Mouse (Mus musculus) neural tube, embryonic 11.5 days (tissue): ENCODE measurements around the gene Hoxc8. TPM values are rescaled to one million over a fixed set of nuclear protein-coding genes. Genes with fewer than 3 reads are reported as not detected.

Experiments
- ATAC-seq: fragments of 200-750 bp; cut with Nextera tagmentation; 2 replicates; pipeline ENCODE4 v1.8.0; 2017; ENCODE audit warnings: moderate number of reproducible peaks, mild to moderate bottlenecking, moderate TSS enrichment, moderate library complexity; ENCODE audit not compliant: insufficient read depth, low FRiP score, low TSS enrichment
- DNase-seq: peaks from one replicate; pipeline ENCODE4 v3.0.0-alpha.2; 2015; ENCODE audit warnings: low spot score
- H3K27ac ChIP-seq: fragments of 300-500 bp; sonication (generic); 2 replicates; pipeline ENCODE4 v1.5.1; 2014; ENCODE audit warnings: low read depth, mild to moderate bottlenecking, low read length
- H3K27me3 ChIP-seq: fragments of 300-500 bp; sonication (generic); 2 replicates; pipeline ENCODE4 v1.6.1; 2014; ENCODE audit warnings: mild to moderate bottlenecking, low read length, mixed read lengths; ENCODE audit not compliant: control insufficient read depth, insufficient read depth
- H3K36me3 ChIP-seq: fragments of 300-500 bp; sonication (generic); 2 replicates; pipeline ENCODE4 v1.6.1; 2014; ENCODE audit warnings: mild to moderate bottlenecking, low read length, moderate library complexity, mixed read lengths; ENCODE audit not compliant: control insufficient read depth, insufficient read depth
- H3K4me1 ChIP-seq: fragments of 300-500 bp; sonication (generic); 2 replicates; pipeline ENCODE4 v1.6.1; 2014; ENCODE audit warnings: low read length, mixed read lengths; ENCODE audit not compliant: control insufficient read depth, insufficient read depth
- H3K4me2 ChIP-seq: fragments of 300-500 bp; sonication (generic); 2 replicates; pipeline ENCODE4 v1.6.1; 2014; ENCODE audit warnings: low read depth, mild to moderate bottlenecking, moderate library complexity
- H3K4me3 ChIP-seq: fragments of 300-500 bp; sonication (generic); 2 replicates; pipeline ENCODE4 v1.5.1; 2014; ENCODE audit warnings: low read depth, low read length
- H3K9ac ChIP-seq: fragments of 300-500 bp; sonication (generic); 2 replicates; pipeline ENCODE4 v1.6.1; 2014; ENCODE audit warnings: mild to moderate bottlenecking, low read length
- H3K9me3 ChIP-seq: fragments of 300-500 bp; sonication (generic); 2 replicates; pipeline ENCODE4 v1.6.1; 2016; ENCODE audit warnings: low read length; ENCODE audit not compliant: control insufficient read depth
- WGBS: fragments of 180-500 bp; shearing (Covaris S2); extraction: QIAGEN DNeasy Blood & Tissue Kit; methylation state at CpG from one replicate; pipeline ENCODE4 v1.1.7; 2014; 5-methylcytosine and 5-hydroxymethylcytosine counted together
- polyA plus RNA-seq: library from polyadenylated mRNA; unstranded; fragments of >200 nt; fragmentation: Nextera tagmentation; extraction: Ambion mirVana; gene quantifications from 2 replicates; pipeline ENCODE4 v1.2.1, GENCODE M21; 2014

Gene Hoxc8
- polyA plus RNA-seq, 1 experiment from 2014 or later, result 63.7 TPM

DNA sequence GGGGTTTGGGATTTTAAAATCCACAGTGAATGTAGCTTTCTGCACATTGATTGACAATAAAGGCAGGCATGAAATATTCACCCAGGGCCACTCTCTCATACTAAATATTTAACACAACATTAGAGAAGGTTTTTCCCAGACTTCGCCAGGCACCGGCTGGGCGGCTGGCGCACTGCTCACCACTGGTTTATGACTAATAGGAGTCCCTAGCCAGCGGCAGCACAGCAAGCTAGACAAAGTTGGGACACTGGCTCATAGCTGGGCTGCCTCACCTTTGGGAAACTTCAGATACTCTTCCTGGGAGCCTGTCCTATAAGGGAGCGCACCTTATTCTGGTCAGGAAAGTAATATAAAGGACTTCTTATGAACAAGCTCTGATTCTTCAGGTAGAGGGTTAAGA is 36.8 kb upstream of the Hoxc8 start:
- Histone ChIP-seq H3K36me3 (no peaks in the 10 kb centered on the region), H3K9ac (peak overlapping the region; percentile 23), H3K4me3 (no peak overlapping the region; the same call in 1 of the 2 replicates), H3K4me1 (no peaks in the 10 kb centered on the region), H3K4me2 (peak overlapping the region; percentile 19), H3K9me3 (no peaks in the 10 kb centered on the region), H3K27ac (no peak overlapping the region), H3K27me3 (peaks cover 100% of the 10 kb centered on the region)
- 4% methylated on average over 6 of the region's 6 CpGs for WGBS
- DNase-seq (no peak), ATAC-seq (no peak)

DNA sequence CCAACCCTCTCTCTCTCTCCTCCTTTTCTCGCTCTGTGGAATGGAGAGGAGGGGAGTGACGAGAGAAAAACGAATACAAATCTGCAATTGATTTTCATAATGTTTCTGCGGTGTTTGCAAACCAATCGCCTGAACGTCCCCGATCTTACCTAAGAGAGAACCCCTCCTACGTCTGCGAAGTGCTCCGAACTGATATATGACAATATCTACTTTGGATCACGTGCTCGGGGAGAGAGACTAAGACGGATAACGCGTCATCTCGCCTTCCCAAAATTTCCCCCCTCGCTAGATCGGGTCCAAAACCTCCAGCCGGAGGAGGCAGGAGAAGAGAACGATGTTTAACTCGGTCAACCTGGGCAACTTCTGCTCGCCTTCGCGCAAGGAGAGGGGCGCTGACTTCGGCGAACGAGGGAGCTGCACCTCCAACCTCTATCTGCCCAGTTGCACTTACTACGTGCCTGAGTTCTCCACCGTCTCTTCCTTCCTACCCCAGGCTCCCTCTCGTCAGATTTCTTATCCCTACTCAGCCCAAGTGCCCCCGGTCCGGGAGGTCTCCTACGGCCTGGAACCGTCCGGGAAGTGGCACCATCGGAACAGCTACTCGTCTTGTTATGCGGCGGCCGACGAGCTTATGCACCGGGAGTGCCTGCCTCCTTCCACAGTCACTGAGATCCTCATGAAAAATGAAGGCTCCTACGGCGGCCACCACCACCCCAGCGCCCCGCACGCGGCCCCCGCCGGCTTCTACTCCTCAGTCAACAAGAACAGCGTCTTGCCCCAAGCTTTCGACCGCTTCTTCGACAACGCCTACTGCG is 36.0 kb upstream of the Hoxc8 start, which contains the start of gene Hoxc11:
Hoxc11 (plus strand) TSS at position 236 of the 815 bp plus-strand sequence.
- Histone ChIP-seq H3K9me3 (no peaks in the 10 kb centered on the region), H3K9ac (peak within 1 kb of the TSS; percentile 70), H3K4me1 (no peaks in the 10 kb centered on the region), H3K27me3 (peaks cover 98% of the 10 kb centered on the region), H3K36me3 (no peaks in the 10 kb centered on the region), H3K4me2 (peak within 1 kb of the TSS; percentile 31), H3K27ac (peak within 1 kb of the TSS; percentile 27; the same call in 1 of the 2 replicates), H3K4me3 (peak within 1 kb of the TSS; percentile 42)
- DNase-seq (no peak), ATAC-seq (no peak)
- under 1% methylated on average over 56 of the region's 57 CpGs for WGBS

DNA sequence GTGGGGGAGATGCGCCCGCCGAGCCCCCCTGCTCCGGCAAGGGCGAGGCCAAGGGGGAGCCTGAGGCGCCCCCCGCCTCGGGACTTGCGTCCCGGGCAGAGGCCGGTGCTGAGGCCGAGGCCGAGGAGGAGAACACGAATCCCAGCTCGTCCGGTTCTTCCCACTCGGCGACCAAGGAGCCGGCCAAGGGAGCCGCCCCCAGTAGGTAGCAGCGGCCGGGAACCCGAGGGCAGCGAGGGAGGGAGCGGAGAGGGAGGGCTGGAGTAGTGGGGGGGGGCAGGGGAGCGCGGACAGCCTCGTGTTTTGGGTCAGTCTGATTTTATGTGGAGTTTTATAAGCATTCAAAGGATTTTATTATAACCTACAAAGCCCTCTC is 35.4 kb upstream of the Hoxc8 start:
- WGBS, result under 1% methylated on average over 28 of the region's 28 CpGs
- Histone ChIP-seq H3K36me3 (no peaks in the 10 kb centered on the region), H3K4me3 (peak overlapping the region; percentile 42), H3K9me3 (no peaks in the 10 kb centered on the region), H3K4me2 (peak overlapping the region; percentile 31), H3K9ac (peak overlapping the region; percentile 70), H3K27me3 (peaks cover 98% of the 10 kb centered on the region), H3K4me1 (no peaks in the 10 kb centered on the region), H3K27ac (peak overlapping the region; percentile 27; the same call in 1 of the 2 replicates)
- DNase-seq (no peak), ATAC-seq (no peak)

DNA sequence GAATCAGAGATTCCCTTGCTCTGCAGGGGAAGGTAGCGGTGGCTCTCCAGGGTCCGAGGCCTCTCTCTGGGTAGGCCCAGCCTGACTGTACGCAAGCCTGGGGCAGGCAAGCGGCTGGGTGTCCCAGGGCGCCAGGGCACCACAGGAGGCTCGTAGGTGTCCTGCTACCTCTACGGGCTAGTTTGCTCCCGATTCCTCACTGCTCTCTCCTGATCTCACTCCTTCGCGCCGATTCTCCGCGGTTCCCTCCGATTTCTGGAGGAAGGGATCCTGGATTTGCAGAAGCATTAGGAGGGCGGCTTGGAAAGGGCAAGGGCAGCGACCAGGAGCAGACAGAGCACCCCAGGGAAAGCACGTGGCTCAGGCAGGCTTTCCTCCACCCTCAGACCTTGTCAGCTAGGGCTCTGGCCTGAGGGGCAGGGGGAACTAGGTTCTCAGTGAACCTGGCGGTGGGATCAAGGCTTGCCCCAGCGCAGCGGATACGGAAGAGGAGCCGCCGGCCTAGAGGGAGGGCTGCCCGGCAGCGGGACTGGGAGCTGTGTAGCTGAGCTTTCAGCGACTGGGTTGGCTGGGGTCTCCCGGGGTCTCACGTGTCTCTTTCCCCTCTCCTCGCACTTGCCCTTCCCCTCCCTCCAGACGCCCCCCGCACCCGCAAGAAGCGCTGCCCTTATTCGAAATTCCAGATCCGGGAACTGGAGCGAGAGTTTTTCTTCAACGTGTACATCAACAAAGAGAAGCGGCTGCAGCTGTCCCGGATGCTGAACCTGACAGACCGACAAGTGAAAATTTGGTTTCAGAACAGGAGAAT is 34.4 kb upstream of the Hoxc8 start:
- Histone ChIP-seq H3K4me3 (peak overlapping the region; percentile 42), H3K27ac (peak overlapping the region; percentile 11; the same call in 1 of the 2 replicates), H3K4me1 (no peaks in the 10 kb centered on the region), H3K36me3 (no peaks in the 10 kb centered on the region), H3K27me3 (peaks cover 98% of the 10 kb centered on the region), H3K4me2 (peak overlapping the region; percentile 39), H3K9ac (peak overlapping the region; percentile 70), H3K9me3 (no peaks in the 10 kb centered on the region)
- ATAC-seq (no peak), DNase-seq (no peak)
- under 1% methylated on average over 38 of the region's 40 CpGs for WGBS

DNA sequence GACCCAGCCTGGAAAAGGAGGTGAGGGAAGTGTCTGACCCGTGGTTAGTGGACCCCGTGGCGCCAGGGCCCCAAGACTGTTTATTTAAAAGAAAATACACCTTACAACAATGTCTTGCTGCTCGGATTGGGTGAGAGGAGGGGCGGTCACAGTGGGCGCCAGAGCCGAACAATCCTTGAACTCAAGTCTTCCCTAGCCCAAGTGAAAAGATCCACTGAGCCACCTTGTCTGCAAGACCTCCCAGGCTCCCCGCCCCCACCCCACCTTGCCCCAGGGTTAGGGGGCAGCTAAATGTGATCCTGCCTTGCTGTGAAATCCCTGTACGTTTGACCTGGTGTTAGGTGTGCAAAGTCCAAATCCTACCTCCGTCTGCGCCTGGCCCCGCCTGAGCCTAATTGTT is 33.5 kb upstream of the Hoxc8 start:
- peaks cover 98% of the 10 kb centered on the region for H3K27me3 ChIP-seq
- ATAC-seq (no peak), DNase-seq (no peak)
- no peaks in the 10 kb centered on the region for H3K4me1 ChIP-seq
- H3K9me3 ChIP-seq, result no peaks in the 10 kb centered on the region
- peak overlapping the region; percentile 39 for H3K4me2 ChIP-seq
- peak overlapping the region; percentile 70 for H3K9ac ChIP-seq
- no peak overlapping the region for H3K27ac ChIP-seq
- peak overlapping the region; percentile 42 for H3K4me3 ChIP-seq
- WGBS, result 1% methylated on average over 12 of the region's 12 CpGs
- H3K36me3 ChIP-seq, result no peaks in the 10 kb centered on the region

DNA sequence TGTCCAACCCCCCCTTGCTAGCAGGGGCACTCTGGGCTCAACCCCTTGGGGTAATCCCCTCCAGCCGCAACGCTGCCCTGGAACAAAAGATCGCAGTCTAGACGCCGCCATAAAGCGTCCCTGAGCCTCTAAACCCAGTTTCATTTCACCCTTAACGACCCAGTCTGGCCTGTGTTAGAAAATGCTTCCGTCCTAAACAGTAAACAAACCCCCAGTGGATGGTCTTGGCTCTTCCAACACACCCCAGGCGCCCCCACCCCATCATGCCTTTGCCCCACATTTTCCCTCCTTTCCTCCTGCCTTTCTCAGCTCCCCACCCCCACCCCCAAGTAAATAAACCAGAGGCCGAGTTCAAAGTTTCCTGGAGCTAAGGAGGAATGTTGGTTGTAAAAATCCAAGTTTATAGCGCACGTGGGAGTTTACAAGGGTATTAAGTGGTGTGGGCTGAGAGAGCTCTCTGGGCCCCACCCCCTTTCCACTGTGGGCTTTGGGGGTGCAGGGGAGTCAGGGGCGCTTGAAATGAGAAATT is 30.7 kb upstream of the Hoxc8 start:
- WGBS, result 1% methylated on average over 13 of the region's 13 CpGs

DNA sequence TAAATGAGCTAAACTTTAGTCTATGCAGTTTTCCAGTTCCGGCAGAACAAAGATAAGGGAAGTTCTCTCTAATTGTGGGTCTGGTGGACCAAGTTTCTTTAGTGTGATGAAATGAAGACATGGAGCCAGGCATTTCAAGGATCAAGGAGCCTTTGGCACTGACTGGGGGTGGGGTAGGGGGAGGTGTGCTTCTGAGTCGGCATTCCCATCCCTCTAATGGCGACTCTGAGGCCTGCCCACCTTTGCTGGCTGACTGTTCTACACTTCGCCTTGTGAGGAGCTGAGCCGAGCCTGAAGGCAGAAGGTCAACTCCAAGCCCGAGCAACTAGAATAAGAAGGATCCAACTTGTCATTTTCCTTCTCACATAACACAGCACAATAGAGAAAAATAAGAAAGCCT is 28.7 kb upstream of the Hoxc8 start:
- Histone ChIP-seq H3K36me3 (no peaks in the 10 kb centered on the region), H3K9ac (peak overlapping the region; percentile 35), H3K9me3 (no peaks in the 10 kb centered on the region), H3K4me3 (peak overlapping the region; percentile 21), H3K4me1 (no peaks in the 10 kb centered on the region), H3K4me2 (peak overlapping the region; percentile 39), H3K27me3 (peaks cover 93% of the 10 kb centered on the region), H3K27ac (peak overlapping the region; percentile 15; the same call in 1 of the 2 replicates)
- no peak for DNase-seq
- no peak for ATAC-seq
- WGBS, result 2% methylated on average over 6 of the region's 6 CpGs

More for the DNA sequence above, 30.7 kb upstream of the Hoxc8 start:
- peak overlapping the region; percentile 15; the same call in 1 of the 2 replicates for H3K4me3 ChIP-seq
- no peak for ATAC-seq
- H3K36me3 ChIP-seq, result no peaks in the 10 kb centered on the region
- H3K9me3 ChIP-seq, result no peaks in the 10 kb centered on the region
- H3K4me1 ChIP-seq, result no peaks in the 10 kb centered on the region
- DNase-seq, result no peak
- H3K9ac ChIP-seq, result peak overlapping the region; percentile 50
- H3K27ac ChIP-seq, result peak overlapping the region; percentile 24
- H3K4me2 ChIP-seq, result peak overlapping the region; percentile 26
- peaks cover 94% of the 10 kb centered on the region for H3K27me3 ChIP-seq

DNA sequence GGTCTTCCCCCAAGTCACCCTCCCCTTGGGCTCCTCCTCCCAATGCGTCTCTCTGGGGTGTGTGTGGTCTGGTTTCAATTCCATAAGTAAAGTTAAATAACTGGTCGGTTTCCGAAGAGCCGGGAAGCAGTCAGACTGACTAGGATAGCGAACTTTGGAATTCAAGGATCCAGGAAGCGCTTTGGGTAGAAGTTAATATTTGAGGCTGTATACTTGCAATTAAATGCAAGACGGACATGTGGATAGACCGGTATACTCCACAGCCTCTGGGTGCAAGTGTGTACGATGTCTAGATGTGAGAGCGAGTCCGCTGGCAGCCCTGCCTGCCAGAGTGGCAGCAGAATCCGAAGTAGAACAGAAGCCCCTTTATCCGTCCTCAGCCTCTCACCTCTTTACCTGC is 27.9 kb upstream of the Hoxc8 start:
- Histone ChIP-seq H3K36me3 (no peaks in the 10 kb centered on the region), H3K27ac (peak overlapping the region; percentile 29; the same call in 1 of the 2 replicates), H3K9me3 (no peaks in the 10 kb centered on the region), H3K9ac (peak overlapping the region; percentile 55), H3K4me2 (peak overlapping the region; percentile 57), H3K4me3 (peak overlapping the region; percentile 28), H3K4me1 (no peaks in the 10 kb centered on the region), H3K27me3 (peaks cover 93% of the 10 kb centered on the region)
- 1% methylated on average over 13 of the region's 13 CpGs for WGBS
- DNase-seq, result no peak
- ATAC-seq, result no peak
